Comparison of ENCODE assay signal across 8 mouse cellular contexts in the genomic region with DNA sequence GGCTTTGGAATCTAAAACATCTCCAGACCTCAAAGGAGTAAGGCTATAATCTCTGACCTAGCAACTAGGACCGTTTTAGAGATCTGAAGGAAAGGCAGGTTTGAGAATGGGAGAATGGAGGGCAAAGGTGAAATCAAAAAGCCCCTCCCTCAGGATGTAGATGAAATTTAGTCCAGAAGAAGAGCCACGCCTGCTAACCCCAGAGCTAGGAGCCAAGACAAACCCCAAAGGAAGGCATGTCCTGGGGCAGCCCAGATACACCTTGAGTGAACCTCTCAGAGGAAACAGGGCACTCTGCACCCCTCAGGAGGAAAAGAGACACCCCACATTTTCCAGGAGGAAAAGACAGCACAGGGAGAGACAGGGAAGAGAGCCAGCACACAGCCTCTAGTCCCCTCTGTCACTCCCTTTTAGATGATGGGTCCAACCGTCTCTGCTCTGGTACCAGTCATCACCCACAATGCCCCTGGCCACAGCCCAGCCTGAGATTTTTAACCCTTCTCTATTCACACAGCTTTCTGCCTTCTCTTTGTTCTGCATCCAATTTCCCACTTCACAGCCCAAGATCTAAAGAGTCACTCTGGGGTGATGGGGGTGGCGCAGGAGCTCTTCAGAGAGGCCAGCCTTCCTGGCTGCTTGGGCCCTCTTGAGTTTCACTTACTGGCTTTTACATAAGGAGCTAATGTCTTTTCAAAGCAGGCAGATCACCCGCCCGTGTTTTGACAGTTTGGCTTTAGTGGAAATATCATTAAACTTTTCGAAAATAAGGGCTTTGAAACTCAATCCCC.
A peak's percentile ranks its signal among the peaks of the same experiment; 100 is the strongest.
DNase-seq lines count a peak whose midpoint lies in the region; ATAC-seq and TF ChIP-seq lines count a peak whose summit lies in the region.

No protein-coding gene starts in this region.

- peak overlapping the region; percentile 81 for H3K27ac ChIP-seq in gastrocnemius, adult 2 months
- 0 out of 2 replicates have a peak overlapping the region, but pooled peaks have one; percentile 11 for H3K27ac ChIP-seq in bone marrow, adult 2 months (ENCODE audit: control insufficient read depth, insufficient read depth, low read depth, low read length, poor library complexity)
- peak overlapping the region; percentile 74 for H3K27ac ChIP-seq in hindbrain, embryonic 13.5 days
- peak overlapping the region; percentile 74 for H3K27ac ChIP-seq in midbrain, embryonic 12.5 days (replicated peaks)

- WGBS in bone marrow, adult 2 months, result 45% methylated on average over 7 of the region's 7 CpGs
- WGBS in hindbrain, embryonic 13.5 days, result 24% methylated on average over 7 of the region's 7 CpGs
- 13% methylated on average over 7 of the region's 7 CpGs for WGBS in midbrain, embryonic 12.5 days

- no peak for TF ChIP-seq CTCF in gastrocnemius, adult 2 months (IDR thresholded peaks at IDR 0.05)
- TF ChIP-seq CTCF in bone marrow, adult 2 months (IDR thresholded peaks at IDR 0.05; ENCODE audit: control insufficient read depth, insufficient read depth, low read length), result no peak

- no peaks in the 10 kb centered on the region for H3K36me3 ChIP-seq in hindbrain, embryonic 13.5 days
- H3K36me3 ChIP-seq in midbrain, embryonic 12.5 days, result no peaks in the 10 kb centered on the region

- no peak overlapping the region for H3K4me3 ChIP-seq in gastrocnemius, adult 2 months
- no peak overlapping the region for H3K4me3 ChIP-seq in bone marrow, adult 2 months (replicated peaks; ENCODE audit: control insufficient read depth, low read depth, low read length)
- no peak overlapping the region for H3K4me3 ChIP-seq in hindbrain, embryonic 13.5 days
- no peak overlapping the region for H3K4me3 ChIP-seq in midbrain, embryonic 12.5 days

- ATAC-seq in hindbrain, embryonic 13.5 days (ENCODE audit: low FRiP score), result no peak
- ATAC-seq in midbrain, embryonic 12.5 days (ENCODE audit: low FRiP score, low read depth), result peak; percentile 68; the same call in 1 of the 2 replicates

- no peak for TF ChIP-seq POLR2A in bone marrow, adult 2 months (IDR thresholded peaks at IDR 0.05; ENCODE audit: borderline replicate concordance, control insufficient read depth, low read depth, low read length)

- DNase-seq in gastrocnemius, adult 2 months, result peak; percentile 66
- DNase-seq in gastrocnemius, postnatal 4 days (ENCODE audit: low spot score in 2 of 2), result no peak
- DNase-seq in frontal cortex, postnatal 14 days (ENCODE audit: low spot score in 2 of 2), result no peak
- no peak for DNase-seq in spleen, adult 18-20 months
- no peak for DNase-seq in gastrocnemius, postnatal 36 days

- no peak overlapping the region for H3K4me2 ChIP-seq in hindbrain, embryonic 13.5 days
- H3K4me2 ChIP-seq in midbrain, embryonic 12.5 days (replicated peaks), result peak overlapping the region; percentile 19

- no peaks in the 10 kb centered on the region for H3K27me3 ChIP-seq in hindbrain, embryonic 13.5 days
- H3K27me3 ChIP-seq in midbrain, embryonic 12.5 days, result no peaks in the 10 kb centered on the region; the same call in 1 of the 2 replicates

- H3K9me3 ChIP-seq in hindbrain, embryonic 13.5 days, result no peaks in the 10 kb centered on the region
- no peaks in the 10 kb centered on the region for H3K9me3 ChIP-seq in midbrain, embryonic 12.5 days

- intact Hi-C loops in gastrocnemius, adult 2 months (cut with DNase I), result no loop called here
- intact Hi-C loops in gastrocnemius, postnatal 36 days (cut with DNase I), result no loop called here

- H3K9ac ChIP-seq in hindbrain, embryonic 13.5 days, result no peak overlapping the region
- no peak overlapping the region for H3K9ac ChIP-seq in midbrain, embryonic 12.5 days (replicated peaks)

- H3K4me1 ChIP-seq in bone marrow, adult 2 months (ENCODE audit: control insufficient read depth, insufficient read depth, low read length), result peaks cover 12% of the 10 kb centered on the region
- peaks cover 13% of the 10 kb centered on the region for H3K4me1 ChIP-seq in hindbrain, embryonic 13.5 days (replicated peaks)
- H3K4me1 ChIP-seq in midbrain, embryonic 12.5 days, result peaks cover 17% of the 10 kb centered on the region

Comparison
In these comparisons a context has a peak if more than half of its experiments do, and no peak if none do; other contexts are left out.
1. H3K27ac ChIP-seq: peak in every context shown above with its lines; median percentile 81 in gastrocnemius, adult 2 months; 74 in hindbrain, embryonic 13.5 days; 74 in midbrain, embryonic 12.5 days; 11 in bone marrow, adult 2 months.